Mouse (Mus musculus) bone marrow macrophage, adult 2 months (primary cell): Measurements from ENCODE around the gene Zfp775. TPM values are rescaled to one million over a fixed set of nuclear protein-coding genes. Genes with fewer than 3 reads are reported as not detected.

Experiments
- H3K27ac ChIP-seq: 2 replicates; pipeline ENCODE4 v1.5.1; 2012; ENCODE audit warnings: low read depth, low read length; ENCODE audit not compliant: insufficient read depth
- H3K4me1 ChIP-seq: 2 replicates; pipeline ENCODE4 v1.6.1; 2012; ENCODE audit warnings: low read length; ENCODE audit not compliant: control insufficient read depth, insufficient read depth
- H3K4me3 ChIP-seq: 2 replicates; pipeline ENCODE4 v1.5.1; 2012; ENCODE audit warnings: mild to moderate bottlenecking, low read length, moderate library complexity; ENCODE audit not compliant: insufficient read depth
- CTCF ChIP-seq: IDR thresholded peaks from 2 replicates; pipeline ENCODE4 v1.5.1; 2012; ENCODE audit warnings: low read depth, mild to moderate bottlenecking, low read length, moderate library complexity
- POLR2A ChIP-seq: IDR thresholded peaks from 2 replicates; pipeline ENCODE4 v1.6.1; 2012; ENCODE audit warnings: mild to moderate bottlenecking, low read depth, low read length, borderline replicate concordance
- polyA plus RNA-seq: library from polyadenylated mRNA; stranded (reverse); fragments of >200 nt; gene quantifications from 2 replicates; pipeline ENCODE4 v1.2.4, GENCODE M21; 2012; ENCODE audit not compliant: missing spikeins, insufficient read depth, insufficient read length

Zfp775 gene
- polyA plus RNA-seq = 2.9 TPM in 2 replicates

DNA sequence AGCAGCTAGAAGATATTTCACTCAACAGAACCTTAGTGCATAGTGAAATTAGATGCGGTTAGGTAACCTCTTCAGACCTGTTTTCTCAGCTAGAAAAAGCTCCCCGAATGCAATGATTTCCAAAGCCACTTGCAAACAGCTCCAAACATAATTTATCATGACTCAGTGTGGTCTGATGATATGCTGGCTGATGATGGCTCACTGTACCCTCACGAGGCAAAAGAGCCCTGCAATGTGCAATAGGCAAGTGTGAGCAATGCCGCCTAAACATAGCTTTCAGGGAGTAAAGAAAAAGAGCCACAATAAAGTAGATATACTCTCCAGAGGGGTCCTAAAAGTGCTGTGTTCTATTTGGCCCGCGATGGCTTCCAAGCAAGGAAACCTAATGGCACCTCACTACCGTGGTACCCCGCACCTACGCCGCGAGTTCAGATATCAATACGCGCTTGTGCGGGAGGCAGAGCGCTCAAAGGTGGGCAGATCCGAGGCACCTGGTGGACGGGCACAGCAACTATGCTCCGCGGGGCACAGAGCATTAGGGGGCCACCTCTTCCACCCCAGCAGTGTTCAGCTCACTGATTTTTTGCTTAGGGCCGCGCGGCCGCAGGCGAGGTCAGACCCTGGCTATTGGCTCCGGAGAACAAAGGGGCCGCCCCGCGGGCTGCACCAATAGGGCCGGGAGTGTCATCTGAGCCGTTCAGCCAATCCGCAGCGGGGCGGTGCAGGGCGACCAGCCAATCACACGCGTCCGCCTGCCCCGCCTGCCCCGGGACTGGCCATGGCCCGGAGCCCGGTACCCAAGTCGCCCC is at the start of gene Zfp775:
Gene Zfp775, plus strand, starts transcription at position 793 of the 809 bp plus-strand sequence.
- Histone ChIP-seq H3K4me3 (peak within 1 kb of the TSS; percentile 89), H3K27ac (peak within 1 kb of the TSS; percentile 43), H3K4me1 (peaks cover 20% of the 10 kb centered on the region)
- no peak for TF ChIP-seq POLR2A
- no peak for TF ChIP-seq CTCF

DNA sequence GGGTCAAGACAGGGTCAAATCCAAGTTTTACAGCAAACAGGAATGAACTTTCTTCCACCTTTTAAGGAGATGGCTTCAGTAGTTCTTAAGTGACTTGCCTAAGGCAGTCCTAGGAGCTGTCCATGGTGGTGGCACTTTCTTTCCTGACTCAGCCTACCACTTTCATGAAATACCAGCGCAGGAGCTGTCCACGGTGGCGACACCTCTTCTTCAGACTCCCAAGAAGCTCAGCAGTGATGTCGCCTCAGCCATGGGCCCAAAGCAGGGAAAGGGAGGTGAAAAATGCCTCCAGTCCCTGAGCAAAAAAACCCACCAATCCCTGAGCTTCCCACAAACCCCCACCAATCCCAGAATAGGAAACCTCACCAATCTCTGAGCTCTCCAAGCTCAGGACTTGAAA is 48.9 kb upstream of the Zfp775 start:
- TF ChIP-seq POLR2A (no peak), CTCF (no peak)
- H3K4me3 ChIP-seq = no peak overlapping the region
- peaks cover 7% of the 10 kb centered on the region; the same call in 1 of the 2 replicates for H3K4me1 ChIP-seq
- H3K27ac ChIP-seq = no peak overlapping the region

DNA sequence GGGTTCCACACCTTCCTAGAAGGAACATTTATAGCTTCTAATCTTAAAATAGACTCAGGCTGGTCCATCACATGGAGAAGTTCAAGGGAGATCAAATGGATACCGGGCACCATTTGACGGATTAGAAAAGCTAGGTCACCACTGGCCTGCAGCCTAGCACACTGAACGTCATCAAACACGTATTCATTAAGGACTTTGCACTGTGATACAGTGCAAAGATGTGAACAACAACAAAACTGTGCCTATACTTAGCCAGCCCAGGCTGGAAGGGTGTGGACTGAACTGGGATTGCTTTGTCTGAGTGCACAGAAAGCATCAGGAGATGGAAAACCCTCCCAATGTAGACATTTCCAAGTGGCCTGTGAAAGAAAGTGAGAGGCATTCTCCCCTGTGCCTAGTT is 48.0 kb upstream of the Zfp775 start:
- H3K4me3 ChIP-seq = peak overlapping the region; percentile 48; the same call in 1 of the 2 replicates
- H3K27ac ChIP-seq = peak overlapping the region; percentile 61
- TF ChIP-seq POLR2A (no peak), CTCF (no peak)
- H3K4me1 ChIP-seq = peaks cover 7% of the 10 kb centered on the region; the same call in 1 of the 2 replicates

DNA sequence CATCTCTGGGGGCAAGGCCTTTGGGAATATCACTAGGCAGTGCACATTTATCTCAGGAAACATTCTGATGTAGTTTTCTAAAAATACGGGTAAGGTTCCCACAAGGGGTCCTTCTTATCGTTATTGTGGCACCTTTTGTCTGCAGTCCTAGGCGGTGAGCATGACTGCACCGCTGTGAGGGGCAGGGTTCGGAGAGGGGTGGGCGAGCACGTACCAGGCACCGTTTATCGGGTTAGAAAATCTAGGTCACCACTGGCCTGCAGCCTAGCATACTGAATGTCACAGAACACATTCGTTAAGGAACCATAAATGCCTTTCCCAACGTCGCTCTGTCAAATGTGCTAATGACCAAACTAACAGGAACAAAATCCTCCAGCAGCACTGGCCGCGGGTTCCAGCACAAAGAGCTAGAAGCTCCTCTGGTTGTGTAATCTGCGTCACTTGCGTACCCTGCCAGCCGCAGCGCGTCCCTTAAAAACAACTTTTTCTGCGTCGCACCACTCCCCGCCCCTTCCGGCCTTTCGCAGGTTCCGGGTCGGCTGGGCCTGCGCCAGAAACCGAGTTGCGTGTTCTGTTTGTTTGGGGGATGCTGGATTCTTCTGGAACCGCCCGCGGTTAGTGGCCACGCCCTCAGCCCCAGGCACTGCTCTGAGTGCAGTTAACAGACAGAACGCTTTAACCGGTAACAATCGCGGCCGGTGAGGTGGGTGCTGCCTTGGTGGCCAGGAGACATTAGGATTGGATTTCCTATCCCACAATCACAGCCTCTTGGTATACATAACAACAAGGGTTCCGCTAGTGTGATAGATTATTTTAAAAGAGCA is 47.4 kb upstream of the Zfp775 start, which contains the start of gene Lrrc61:
Gene Lrrc61, plus strand, starts transcription at position 517 of the 824 bp plus-strand sequence.
- no peak for TF ChIP-seq CTCF
- no peak for TF ChIP-seq POLR2A
- Histone ChIP-seq H3K4me1 (peaks cover 7% of the 10 kb centered on the region; the same call in 1 of the 2 replicates), H3K4me3 (peak within 1 kb of the TSS; percentile 68), H3K27ac (peak within 1 kb of the TSS; percentile 93)

DNA sequence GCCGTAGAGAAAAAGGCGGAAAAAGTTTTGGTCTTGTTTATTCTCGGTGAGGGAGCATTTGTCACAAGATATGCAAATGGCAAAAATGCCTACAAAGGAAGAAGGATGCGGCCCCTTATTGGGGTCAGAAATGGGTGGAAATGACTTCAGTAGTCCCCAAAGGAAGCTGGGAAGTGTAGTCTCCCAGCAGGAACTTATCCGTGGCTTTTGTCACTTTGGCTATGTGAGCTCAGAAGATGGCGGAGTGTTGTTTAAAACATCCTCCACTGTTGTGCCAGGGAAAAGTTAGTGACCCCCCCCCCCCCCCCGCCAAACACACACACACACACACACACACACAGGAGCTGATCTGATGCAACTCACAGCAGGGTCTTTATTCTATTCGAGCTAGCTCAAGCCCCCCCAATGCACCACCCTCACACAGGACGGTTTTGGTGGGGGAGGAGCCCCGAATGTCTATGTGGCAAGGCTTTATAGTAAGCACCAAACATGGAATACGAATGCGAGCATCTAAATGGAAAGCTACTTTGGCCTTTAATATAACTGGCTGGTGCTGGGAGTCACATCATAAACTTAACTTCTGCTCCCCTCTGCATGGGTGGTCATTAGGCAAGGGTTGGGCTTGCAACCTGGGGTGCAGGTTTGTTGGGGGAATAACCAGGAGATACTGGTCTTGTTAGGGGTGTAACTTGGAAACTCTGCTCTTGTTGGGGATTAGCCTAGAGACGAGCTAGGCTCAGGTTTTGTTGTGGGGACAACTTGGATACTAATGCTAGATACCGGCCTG is 46.6 kb upstream of the Zfp775 start:
- Histone ChIP-seq H3K4me3 (peak overlapping the region; percentile 68), H3K4me1 (peaks cover 7% of the 10 kb centered on the region; the same call in 1 of the 2 replicates), H3K27ac (peak overlapping the region; percentile 93)
- TF ChIP-seq CTCF (no peak), POLR2A (no peak)

DNA sequence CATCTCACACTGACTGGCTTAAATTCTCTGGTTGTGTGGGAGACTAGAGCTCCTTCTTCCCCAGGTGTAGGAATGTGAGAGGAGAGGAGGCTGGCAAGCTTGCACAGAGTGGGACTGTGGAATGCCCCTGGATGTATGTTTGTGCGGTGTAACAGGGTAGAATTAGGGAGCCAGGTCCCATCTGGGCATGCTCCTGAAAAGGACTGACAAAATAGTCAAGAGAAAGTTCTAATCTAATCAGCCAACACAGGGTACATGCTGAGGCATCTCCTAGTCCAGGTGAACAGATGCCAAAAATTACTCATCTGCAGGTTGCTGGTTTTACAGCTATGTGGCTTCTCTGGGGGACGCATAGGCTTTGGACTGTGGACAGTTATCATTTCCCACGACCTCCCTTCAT is 45.9 kb upstream of the Zfp775 start:
- Histone ChIP-seq H3K4me3 (peak overlapping the region; percentile 68; the same call in 1 of the 2 replicates), H3K27ac (no peak overlapping the region), H3K4me1 (peaks cover 7% of the 10 kb centered on the region; the same call in 1 of the 2 replicates)
- no peak for TF ChIP-seq POLR2A
- TF ChIP-seq CTCF = no peak

DNA sequence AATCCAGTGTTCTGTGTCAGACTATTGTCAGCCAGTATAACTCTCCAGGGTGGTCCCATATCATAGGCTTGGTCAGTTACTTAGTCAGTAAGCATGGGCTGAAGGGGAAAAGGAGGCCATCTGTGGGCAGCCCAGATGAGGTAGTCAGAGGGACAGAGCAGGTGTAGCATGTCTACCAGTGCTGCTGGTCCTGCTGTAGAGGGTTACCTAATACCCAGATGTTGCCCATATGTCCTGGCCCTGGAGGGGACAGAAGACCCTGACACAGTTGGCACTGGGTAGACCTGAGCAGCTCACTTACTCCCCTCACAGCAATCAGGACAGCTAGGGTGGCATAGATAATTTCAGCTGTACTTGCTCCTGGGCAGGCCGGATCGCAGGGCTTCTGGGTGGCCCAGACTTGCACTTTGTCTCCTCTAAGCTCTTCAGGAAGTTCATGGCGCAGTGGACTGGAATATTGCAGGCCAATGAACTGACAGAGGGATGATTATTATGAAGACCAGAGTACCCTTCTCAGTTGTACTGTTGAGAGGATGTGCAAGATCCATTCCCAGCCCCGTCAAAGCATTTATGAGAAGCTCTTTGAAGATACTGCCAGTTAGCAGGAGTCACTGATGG is 36.1 kb upstream of the Zfp775 start:
- Histone ChIP-seq H3K4me1 (no peaks in the 10 kb centered on the region), H3K4me3 (no peak overlapping the region), H3K27ac (no peak overlapping the region)
- no peak for TF ChIP-seq CTCF
- no peak for TF ChIP-seq POLR2A

DNA sequence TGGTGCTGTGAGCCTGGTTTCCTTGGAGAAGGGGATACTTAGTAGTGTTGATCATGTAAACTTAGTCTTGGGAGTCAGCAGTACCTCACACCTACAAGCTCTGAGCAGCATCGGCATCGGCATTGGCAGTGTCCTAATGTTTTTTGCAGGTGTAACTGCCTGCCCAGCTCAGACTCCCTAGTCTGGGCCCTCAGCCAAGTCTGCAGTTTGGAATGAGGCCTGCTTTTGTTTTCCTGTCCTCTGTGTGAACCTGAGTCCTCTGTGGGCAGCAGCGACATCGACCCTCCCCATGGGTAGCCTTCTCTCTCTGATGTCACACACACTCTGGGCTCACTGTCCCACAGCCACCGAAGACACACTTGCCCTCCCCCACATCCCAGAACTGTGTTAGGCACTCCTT is 35.6 kb upstream of the Zfp775 start:
- H3K4me1 ChIP-seq = no peaks in the 10 kb centered on the region
- TF ChIP-seq CTCF (no peak), POLR2A (no peak)
- H3K4me3 ChIP-seq = no peak overlapping the region
- no peak overlapping the region for H3K27ac ChIP-seq
